Mouse (Mus musculus) CH12.LX (cell line): ENCODE measurements at regions not wholly inside any gene's neighbourhood (a gene's known extent, or its start where the extent isn't known, plus 50 kb on each side); places are given as distances from the start of the nearest gene placed in this dataset.
"Not testable (repeated sequence)": the region's sequence is repeated elsewhere in the genome, so short reads cannot be mapped to it uniquely, and the experiment has no call there.

Experiments used
- DNase-seq: peaks from one replicate; pipeline ENCODE4 v3.0.0-alpha.2; 2013; ENCODE audit errors: extremely low read depth
- H3K27ac ChIP-seq: 2 replicates; pipeline ENCODE4 v1.5.1; 2012; ENCODE audit warnings: low read depth, mild to moderate bottlenecking, control low read depth, moderate library complexity; ENCODE audit not compliant: insufficient read depth
- H3K27me3 ChIP-seq: replicated peaks from 2 replicates; pipeline ENCODE3; 2012; ENCODE audit warnings: inconsistent platforms
- H3K36me3 ChIP-seq, 2 experiments: replicated peaks in 1 of 2; 2 replicates each; pipeline versions ENCODE3 to v1.6.1; 2012; ENCODE audit warnings: inconsistent platforms in 1 of 2, low read length in 1 of 2, mild to moderate bottlenecking in 1 of 2, mixed read lengths in 1 of 2, moderate library complexity in 1 of 2; ENCODE audit not compliant: control insufficient read depth in 1 of 2, insufficient read depth in 1 of 2
- H3K4me1 ChIP-seq, 2 experiments: 2 replicates each; pipeline ENCODE4 v1.6.1; 2012; ENCODE audit warnings: inconsistent platforms in 1 of 2, moderate library complexity in 1 of 2; ENCODE audit not compliant: insufficient read depth in 2 of 2, control insufficient read depth in 1 of 2
- H3K4me2 ChIP-seq: 2 replicates; pipeline ENCODE4 v1.6.1; 2012; ENCODE audit warnings: low read depth, mild to moderate bottlenecking, control low read depth; ENCODE audit not compliant: poor library complexity, insufficient read depth, severe bottlenecking
- H3K4me3 ChIP-seq, 3 experiments: fragments of 150-350 bp in 1 of 3; sonication (generic) in 1 of 3; replicated peaks in 1 of 3; 2 replicates each; pipeline versions ENCODE3 to v1.5.1; 2011 to 2012; ENCODE audit warnings: low read depth in 2 of 3, low read length in 2 of 3, mild to moderate bottlenecking in 2 of 3, moderate library complexity in 2 of 3, control low read depth in 1 of 3, improper control_type of control experiment in 1 of 3, inconsistent platforms in 1 of 3, mixed read lengths in 1 of 3; ENCODE audit not compliant: poor library complexity in 1 of 3
- H3K79me2 ChIP-seq: replicated peaks from 2 replicates; pipeline ENCODE4 v1.6.1; 2012; ENCODE audit warnings: mild to moderate bottlenecking, moderate library complexity; ENCODE audit not compliant: control insufficient read depth, poor library complexity, insufficient read depth, severe bottlenecking; ENCODE audit errors: extremely low read depth
- H3K9ac ChIP-seq: 2 replicates; pipeline ENCODE4 v1.6.1; 2012; ENCODE audit warnings: low read depth, mild to moderate bottlenecking, control low read depth, moderate library complexity; ENCODE audit not compliant: insufficient read depth
- H3K9me3 ChIP-seq: replicated peaks from 2 replicates; pipeline ENCODE3; 2012; ENCODE audit warnings: low read length, inconsistent platforms, mixed read lengths
- CHD2 ChIP-seq: IDR thresholded peaks from 2 replicates; pipeline ENCODE4 v1.6.1; 2011; ENCODE audit warnings: low read length, improper control_type of control experiment
- ELF1 ChIP-seq: IDR thresholded peaks from 2 replicates; pipeline ENCODE4 v1.6.1; 2014; ENCODE audit warnings: low read depth, mild to moderate bottlenecking, inconsistent platforms, low read length, improper control_type of control experiment
- MAFK ChIP-seq: IDR thresholded peaks from 2 replicates; pipeline ENCODE4 v1.6.1; 2011; ENCODE audit warnings: low read length, improper control_type of control experiment; ENCODE audit not compliant: insufficient replicate concordance
- MXI1 ChIP-seq: IDR thresholded peaks from 2 replicates; pipeline ENCODE4 v1.6.1; 2011; ENCODE audit warnings: mild to moderate bottlenecking, low read depth, low read length, improper control_type of control experiment
- NELFE ChIP-seq: IDR thresholded peaks from 2 replicates; pipeline ENCODE4 v1.6.1; 2011; ENCODE audit warnings: low read depth, low read length, improper control_type of control experiment
- NRF1 ChIP-seq: IDR thresholded peaks from 2 replicates; pipeline ENCODE4 v1.6.1; 2014; ENCODE audit warnings: low read depth, mild to moderate bottlenecking, inconsistent platforms, low read length, improper control_type of control experiment, moderate library complexity
- SMC3 ChIP-seq: IDR thresholded peaks from 2 replicates; pipeline ENCODE4 v1.6.1; 2011; ENCODE audit warnings: low read depth, low read length, improper control_type of control experiment
- TCF12 ChIP-seq: IDR thresholded peaks from 2 replicates; pipeline ENCODE4 v1.6.1; 2014; ENCODE audit warnings: low read depth, mild to moderate bottlenecking, inconsistent platforms, low read length, improper control_type of control experiment
- ZMIZ1 ChIP-seq: IDR thresholded peaks from 2 replicates; pipeline ENCODE4 v1.6.1; 2012; ENCODE audit warnings: low read depth, mild to moderate bottlenecking, inconsistent platforms, low read length, improper control_type of control experiment
- dilution Hi-C: fragments of 300-500 bp; cut with MboI; formaldehyde crosslinking; loops from 2 replicates; pipeline ENCODE4 v1.14.3; 2020; ENCODE audit warnings: low sequenced_read_pairs; ENCODE audit not compliant: extremely low pct_unique_long_range_greater_than_20kb, extremely low pct_ligation_motif_present
- in situ Hi-C: fragments of 300-500 bp; cut with MboI; formaldehyde crosslinking; loops from 3 replicates; pipeline ENCODE4 v1.14.3; 2019; ENCODE audit warnings: low sequenced_read_pairs, low pct_ligation_motif_present, low pct_unique_long_range_greater_than_20kb, mixed read lengths

DNA sequence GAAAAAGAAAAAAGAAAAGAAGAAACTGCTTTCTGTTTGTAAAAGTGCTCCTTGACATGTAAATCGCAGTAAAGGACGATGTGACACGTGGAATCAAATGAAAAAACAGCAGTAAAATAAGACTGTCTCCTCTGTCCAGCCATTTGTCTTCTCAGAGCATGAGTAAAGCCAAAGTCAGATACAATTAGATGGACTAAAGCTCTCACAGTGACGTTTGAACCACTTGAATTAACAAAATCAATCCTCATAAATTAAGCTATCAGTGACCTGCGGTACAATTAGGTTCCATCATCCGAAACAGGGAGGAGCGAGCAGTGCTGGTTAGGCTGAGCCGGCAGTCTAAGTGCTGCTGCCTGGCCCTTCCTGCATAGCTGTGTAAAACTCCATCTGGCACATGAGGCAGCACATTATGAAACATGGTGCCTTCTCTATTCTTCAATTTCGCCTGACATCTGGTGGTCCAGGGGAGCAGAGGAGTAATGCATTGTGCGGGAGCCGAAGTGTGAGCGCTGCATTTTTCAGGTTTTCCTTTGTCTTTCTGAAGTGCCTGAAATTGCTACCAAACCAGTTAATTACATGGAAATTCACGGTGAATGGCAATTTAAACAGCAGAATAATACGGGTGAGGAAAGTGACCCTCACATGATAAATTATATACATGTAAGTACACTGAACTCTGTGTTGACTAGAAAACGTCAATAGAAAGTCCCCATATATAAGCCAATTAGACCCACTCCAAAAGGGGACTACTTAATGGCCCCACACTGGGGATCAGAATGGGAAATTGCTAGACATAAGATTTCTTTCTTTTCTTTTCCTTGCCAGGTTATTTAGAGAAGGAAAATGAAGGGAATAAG, 118.1 kb downstream of the Mmrn1 start:
- Histone ChIP-seq H3K9me3 (peaks cover 54% of the 10 kb centered on the region), H3K27ac (no peak overlapping the region)

GRCm38 (mm10) chr6:61043524-61044450, 119.0 kb downstream of the Mmrn1 start:
- no peak for TF ChIP-seq MAFK
- TF ChIP-seq NRF1 = no peak
- no peak for TF ChIP-seq TCF12
- TF ChIP-seq SMC3 = no peak
- TF ChIP-seq NELFE = no peak
- dilution Hi-C loops (no loop called here), in situ Hi-C loops (no loop called here)
- no peaks in the 10 kb centered on the region for H3K4me1 ChIP-seq
- H3K4me3 ChIP-seq = no peak overlapping the region
- DNase-seq = no peak
- no peaks in the 10 kb centered on the region for H3K36me3 ChIP-seq
- no peaks in the 10 kb centered on the region for H3K79me2 ChIP-seq
- H3K27me3 ChIP-seq = no peaks in the 10 kb centered on the region
- H3K9ac ChIP-seq = no peak overlapping the region
- peaks cover 50% of the 10 kb centered on the region for H3K9me3 ChIP-seq
- H3K4me2 ChIP-seq = no peak overlapping the region
- no peak overlapping the region for H3K27ac ChIP-seq

More for the DNA sequence above, 118.1 kb downstream of the Mmrn1 start:
- DNase-seq = no peak
- Histone ChIP-seq H3K36me3 (no peaks in the 10 kb centered on the region), H3K79me2 (no peaks in the 10 kb centered on the region), H3K4me1 (no peaks in the 10 kb centered on the region), H3K4me3 (no peak overlapping the region), H3K9ac (no peak overlapping the region), H3K27me3 (no peaks in the 10 kb centered on the region), H3K4me2 (no peak overlapping the region)
- dilution Hi-C loops = no loop called here
- TF ChIP-seq ELF1 (no peak), MXI1 (no peak), ZMIZ1 (no peak), CHD2 (no peak)
- in situ Hi-C loops = no loop called here

- H3K36me3 ChIP-seq, H3K79me2 ChIP-seq, DNase-seq, dilution Hi-C loops, H3K27me3 ChIP-seq, H3K4me3 ChIP-seq, in situ Hi-C loops, H3K4me1 ChIP-seq, H3K27ac ChIP-seq, H3K4me2 ChIP-seq, H3K9ac ChIP-seq: not testable (repeated sequence)
- peaks cover 46% of the 10 kb centered on the region for H3K9me3 ChIP-seq
Measured at GRCm38 (mm10) chr6:61047667-61048066, 122.9 kb downstream of the Mmrn1 start.
